Mouse (Mus musculus) Muller cell, postnatal 12 days (primary cell): ENCODE measurements at regions not wholly inside any gene's neighbourhood (a gene's known extent, or its start where the extent isn't known, plus 50 kb on each side); places are given as distances from the start of the nearest gene placed in this dataset.

Experiments
- DNase-seq: peaks from one replicate; pipeline ENCODE4 v3.0.0-alpha.2; 2015; ENCODE audit errors: inconsistent ontology term

GRCm38 (mm10) chr3:148559752-148560460, 430.4 kb downstream of the Adgrl2 start:
- DNase-seq: no peak

GRCm38 (mm10) chr3:148558592-148559157, 431.7 kb downstream of the Adgrl2 start:
- DNase-seq: peak; percentile 15

- no peak for DNase-seq
Observed at GRCm38 (mm10) chr3:148555324-148555723, 435.0 kb downstream of the Adgrl2 start.

GRCm38 (mm10) chr3:148550716-148551115, 439.6 kb downstream of the Adgrl2 start:
- peak; percentile 24 for DNase-seq

GRCm38 (mm10) chr3:148544929-148545328, 445.4 kb downstream of the Adgrl2 start:
- DNase-seq: no peak

GRCm38 (mm10) chr3:148542217-148542616, 448.1 kb downstream of the Adgrl2 start:
- DNase-seq: no peak

GRCm38 (mm10) chr3:148537669-148538271, 452.6 kb downstream of the Adgrl2 start:
- no peak for DNase-seq

GRCm38 (mm10) chr3:148529893-148530292, 460.5 kb downstream of the Adgrl2 start:
- no peak for DNase-seq

- DNase-seq: no peak
Observed at GRCm38 (mm10) chr3:148510381-148510780, 480.0 kb downstream of the Adgrl2 start.

GRCm38 (mm10) chr3:148504928-148505327, 485.4 kb downstream of the Adgrl2 start:
- DNase-seq: no peak

GRCm38 (mm10) chr3:148503432-148503831, 486.9 kb downstream of the Adgrl2 start:
- no peak for DNase-seq

GRCm38 (mm10) chr3:148501801-148502200, 488.6 kb downstream of the Adgrl2 start:
- DNase-seq: no peak

- DNase-seq: no peak
Observed at GRCm38 (mm10) chr3:148496672-148497071, 493.7 kb downstream of the Adgrl2 start.

- no peak for DNase-seq
Observed at GRCm38 (mm10) chr3:148491287-148491686, 499.1 kb downstream of the Adgrl2 start.

- DNase-seq: peak; percentile 46
Observed at GRCm38 (mm10) chr3:148489201-148489600, 501.2 kb downstream of the Adgrl2 start.

GRCm38 (mm10) chr3:148487949-148488348, 502.4 kb downstream of the Adgrl2 start:
- no peak for DNase-seq

GRCm38 (mm10) chr3:148475862-148476261, 514.5 kb downstream of the Adgrl2 start:
- DNase-seq: no peak

GRCm38 (mm10) chr3:148472943-148473444, 517.4 kb downstream of the Adgrl2 start:
- no peak for DNase-seq

- no peak for DNase-seq
Observed at GRCm38 (mm10) chr3:148465456-148465855, 524.9 kb downstream of the Adgrl2 start.

GRCm38 (mm10) chr3:148462791-148463190, 527.6 kb downstream of the Adgrl2 start:
- DNase-seq: no peak

GRCm38 (mm10) chr3:148448888-148449287, 541.5 kb downstream of the Adgrl2 start:
- peak; percentile 10 for DNase-seq

GRCm38 (mm10) chr3:148448465-148448864, 541.9 kb downstream of the Adgrl2 start:
- DNase-seq: no peak

GRCm38 (mm10) chr3:148446845-148447244, 543.5 kb downstream of the Adgrl2 start:
- DNase-seq: no peak
